Mouse (Mus musculus) heart, embryonic 11.5 days (tissue): Measurements from ENCODE around the gene Prdm4. TPM values are rescaled to one million over a fixed set of nuclear protein-coding genes. Genes with fewer than 3 reads are reported as not detected.
A peak's percentile ranks its signal among the peaks of the same experiment; 100 is the strongest.

Experiments
- ATAC-seq: fragments of 200-750 bp; cut with Nextera tagmentation; replicated peaks from 2 replicates; pipeline ENCODE4 v1.8.0; 2017; ENCODE audit warnings: moderate library complexity; ENCODE audit not compliant: insufficient number of reproducible peaks, low FRiP score, low TSS enrichment
- H3K27ac ChIP-seq: fragments of 300-500 bp; sonication (generic); 2 replicates; pipeline ENCODE4 v1.5.1; 2014; ENCODE audit warnings: mild to moderate bottlenecking, low read depth, low read length
- H3K27me3 ChIP-seq: fragments of 300-500 bp; sonication (generic); 2 replicates; pipeline ENCODE4 v1.6.1; 2014; ENCODE audit warnings: mild to moderate bottlenecking, low read length, mixed read lengths; ENCODE audit not compliant: control insufficient read depth, insufficient read depth
- H3K36me3 ChIP-seq: fragments of 300-500 bp; sonication (generic); 2 replicates; pipeline ENCODE4 v1.6.1; 2014; ENCODE audit warnings: mild to moderate bottlenecking, low read length, moderate library complexity, mixed read lengths; ENCODE audit not compliant: control insufficient read depth, insufficient read depth
- H3K4me1 ChIP-seq: fragments of 300-500 bp; sonication (generic); 2 replicates; pipeline ENCODE4 v1.6.1; 2014; ENCODE audit warnings: low read length; ENCODE audit not compliant: control insufficient read depth, insufficient read depth
- H3K4me2 ChIP-seq: fragments of 300-500 bp; sonication (generic); 2 replicates; pipeline ENCODE4 v1.6.1; 2014; ENCODE audit warnings: mild to moderate bottlenecking, moderate library complexity
- H3K4me3 ChIP-seq: fragments of 300-500 bp; sonication (generic); 2 replicates; pipeline ENCODE4 v1.5.1; 2014; ENCODE audit warnings: low read depth, low read length
- H3K9ac ChIP-seq: fragments of 300-500 bp; sonication (generic); 2 replicates; pipeline ENCODE4 v1.6.1; 2014; ENCODE audit warnings: mild to moderate bottlenecking, low read depth, low read length, moderate library complexity
- H3K9me3 ChIP-seq: fragments of 300-500 bp; sonication (generic); replicated peaks from 2 replicates; pipeline ENCODE4 v1.6.1; 2016; ENCODE audit warnings: low read length; ENCODE audit not compliant: control insufficient read depth
- WGBS: fragments of 180-500 bp; shearing (Covaris S2); extraction: QIAGEN DNeasy Blood & Tissue Kit; methylation state at CpG from one replicate; pipeline ENCODE4 v1.1.7; 2014; ENCODE audit not compliant: insufficient replicate concordance; 5-methylcytosine and 5-hydroxymethylcytosine counted together
- polyA plus RNA-seq: library from polyadenylated mRNA; unstranded; fragments of >200 nt; fragmentation: Nextera tagmentation; extraction: Ambion mirVana; gene quantifications from 2 replicates; pipeline ENCODE4 v1.2.1, GENCODE M21; 2014

The Prdm4 gene
- polyA plus RNA-seq, 1 experiment from 2014 or later, result 17.1 TPM

GRCm38 (mm10) chr10:85951765-85952443, 35.0 kb upstream of the Prdm4 start:
- Histone ChIP-seq H3K36me3 (peaks cover 27% of the 10 kb centered on the region), H3K27ac (no peak overlapping the region), H3K9me3 (no peaks in the 10 kb centered on the region), H3K27me3 (no peaks in the 10 kb centered on the region), H3K4me3 (no peak overlapping the region), H3K4me2 (no peak overlapping the region), H3K9ac (no peak overlapping the region), H3K4me1 (no peaks in the 10 kb centered on the region)
- WGBS, result 90% methylated on average over 6 of the region's 6 CpGs
- no peak for ATAC-seq

- 95% methylated on average over 8 of the region's 8 CpGs for WGBS
- Histone ChIP-seq H3K9me3 (no peaks in the 10 kb centered on the region), H3K4me2 (no peak overlapping the region), H3K27ac (no peak overlapping the region), H3K4me3 (no peak overlapping the region), H3K27me3 (no peaks in the 10 kb centered on the region), H3K9ac (no peak overlapping the region), H3K4me1 (no peaks in the 10 kb centered on the region), H3K36me3 (peaks cover 34% of the 10 kb centered on the region)
- no peak for ATAC-seq
Observed at GRCm38 (mm10) chr10:85948483-85949196, 31.7 kb upstream of the Prdm4 start.

GRCm38 (mm10) chr10:85936280-85936965, 19.5 kb upstream of the Prdm4 start:
- H3K27ac ChIP-seq, result no peak overlapping the region
- no peak overlapping the region for H3K4me2 ChIP-seq
- H3K4me1 ChIP-seq, result no peaks in the 10 kb centered on the region
- H3K9me3 ChIP-seq, result peaks cover 2% of the 10 kb centered on the region; the same call in 1 of the 2 replicates
- 94% methylated on average over 6 of the region's 6 CpGs for WGBS
- no peak overlapping the region for H3K9ac ChIP-seq
- no peaks in the 10 kb centered on the region for H3K27me3 ChIP-seq
- H3K36me3 ChIP-seq, result peaks cover 37% of the 10 kb centered on the region
- H3K4me3 ChIP-seq, result no peak overlapping the region
- ATAC-seq, result no peak

- Histone ChIP-seq H3K4me2 (no peak overlapping the region), H3K4me1 (0 out of 2 replicates have a peak, but pooled peaks cover 4% of the 10 kb centered on the region), H3K27me3 (peaks cover 15% of the 10 kb centered on the region), H3K4me3 (no peak overlapping the region), H3K36me3 (no peaks in the 10 kb centered on the region), H3K9me3 (no peaks in the 10 kb centered on the region), H3K9ac (no peak overlapping the region), H3K27ac (no peak overlapping the region)
- ATAC-seq, result no peak
- 77% methylated on average over 11 of the region's 11 CpGs for WGBS
Observed at GRCm38 (mm10) chr10:85929962-85930361, 13.0 kb upstream of the Prdm4 start.

- Histone ChIP-seq H3K27ac (no peak overlapping the region), H3K4me2 (peak overlapping the region; percentile 92), H3K4me1 (0 out of 2 replicates have a peak, but pooled peaks cover 4% of the 10 kb centered on the region), H3K36me3 (no peaks in the 10 kb centered on the region), H3K9me3 (no peaks in the 10 kb centered on the region), H3K9ac (no peak overlapping the region), H3K4me3 (no peak overlapping the region), H3K27me3 (peaks cover 15% of the 10 kb centered on the region)
- no peak for ATAC-seq
- WGBS, result 54% methylated on average over 11 of the region's 11 CpGs
Observed at GRCm38 (mm10) chr10:85929208-85929591, 12.3 kb upstream of the Prdm4 start.

- ATAC-seq, result peak; percentile 71; the same call in 1 of the 2 replicates
- Histone ChIP-seq H3K27ac (no peak overlapping the region), H3K9me3 (no peaks in the 10 kb centered on the region), H3K4me3 (peak overlapping the region; percentile 50), H3K4me1 (0 out of 2 replicates have a peak, but pooled peaks cover 4% of the 10 kb centered on the region), H3K9ac (no peak overlapping the region; the same call in 1 of the 2 replicates), H3K36me3 (no peaks in the 10 kb centered on the region), H3K27me3 (peaks cover 15% of the 10 kb centered on the region), H3K4me2 (peak overlapping the region; percentile 92)
- WGBS, result 2% methylated on average over 63 of the region's 63 CpGs
Observed at GRCm38 (mm10) chr10:85928499-85929207, 11.7 kb upstream of the Prdm4 start.

GRCm38 (mm10) chr10:85927676-85928445, 10.9 kb upstream of the Prdm4 start, which contains the start of gene Ascl4:
TSS of gene Ascl4 (plus strand) at chr10:85927681.
- no peaks in the 10 kb centered on the region for H3K9me3 ChIP-seq
- no peak within 1 kb of the TSS for H3K27ac ChIP-seq
- no peaks in the 10 kb centered on the region for H3K36me3 ChIP-seq
- WGBS, result 2% methylated on average over 23 of the region's 23 CpGs
- no peak within 1 kb of the TSS; the same call in 1 of the 2 replicates for H3K9ac ChIP-seq
- H3K27me3 ChIP-seq, result peaks cover 15% of the 10 kb centered on the region
- peak within 1 kb of the TSS; percentile 50 for H3K4me3 ChIP-seq
- H3K4me2 ChIP-seq, result peak within 1 kb of the TSS; percentile 92
- H3K4me1 ChIP-seq, result 0 out of 2 replicates have a peak, but pooled peaks cover 4% of the 10 kb centered on the region
- no peak for ATAC-seq
